Mouse (Mus musculus): ENCODE results near the gene Pitpnc1. TPM values are rescaled to one million over a fixed set of nuclear protein-coding genes. Genes with fewer than 3 reads are reported as not detected.
A peak's percentile ranks its signal among the peaks of the same experiment; 100 is the strongest.

The Pitpnc1 gene
- polyA plus RNA-seq, 1 experiment from 2014 or later = 20.8 TPM

DNA sequence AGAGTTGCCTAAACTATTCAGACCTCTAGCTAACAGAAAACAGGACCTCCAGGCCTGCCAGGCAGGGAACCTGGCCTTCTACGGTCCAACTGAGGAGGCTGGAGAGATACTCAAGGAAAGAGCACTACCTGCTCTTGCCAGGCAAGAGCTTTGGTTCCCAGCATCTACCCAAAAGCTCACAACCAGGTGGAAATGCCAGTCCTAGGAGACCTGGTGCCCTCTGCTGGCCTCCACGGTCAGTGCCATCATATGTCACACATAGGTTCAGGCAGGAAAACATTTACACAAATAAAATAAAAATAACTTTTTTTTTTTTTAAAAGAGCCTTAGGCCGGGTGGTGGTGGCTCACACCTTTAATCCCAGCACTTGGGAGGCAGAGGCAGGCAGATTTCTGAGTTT lies 8.0 kb downstream of the Pitpnc1 start:
- no peak overlapping the region for H3K27ac ChIP-seq (ENCODE audit: low read length)
- H3K9me3 ChIP-seq (replicated peaks; ENCODE audit: control insufficient read depth, low read length) = peaks cover 3% of the 10 kb centered on the region; the same call in 1 of the 2 replicates
- 0 out of 2 replicates have a peak, but pooled peaks cover 2% of the 10 kb centered on the region for H3K4me1 ChIP-seq (ENCODE audit: control insufficient read depth, insufficient read depth, low read length)
- H3K27me3 ChIP-seq (ENCODE audit: control insufficient read depth, insufficient read depth, low read length) = no peaks in the 10 kb centered on the region
- no peaks in the 10 kb centered on the region; the same call in 1 of the 2 replicates for H3K36me3 ChIP-seq (ENCODE audit: control insufficient read depth, insufficient read depth)
- WGBS = 94% methylated on average over 3 of the region's 3 CpGs
- no peak for ATAC-seq (replicated peaks; ENCODE audit: extremely low read depth, insufficient read depth, low FRiP score)
- H3K4me2 ChIP-seq (ENCODE audit: low read depth, low read length) = no peak overlapping the region
- no peak overlapping the region for H3K9ac ChIP-seq (ENCODE audit: low read length)
- no peak overlapping the region for H3K4me3 ChIP-seq (ENCODE audit: low read length)

DNA sequence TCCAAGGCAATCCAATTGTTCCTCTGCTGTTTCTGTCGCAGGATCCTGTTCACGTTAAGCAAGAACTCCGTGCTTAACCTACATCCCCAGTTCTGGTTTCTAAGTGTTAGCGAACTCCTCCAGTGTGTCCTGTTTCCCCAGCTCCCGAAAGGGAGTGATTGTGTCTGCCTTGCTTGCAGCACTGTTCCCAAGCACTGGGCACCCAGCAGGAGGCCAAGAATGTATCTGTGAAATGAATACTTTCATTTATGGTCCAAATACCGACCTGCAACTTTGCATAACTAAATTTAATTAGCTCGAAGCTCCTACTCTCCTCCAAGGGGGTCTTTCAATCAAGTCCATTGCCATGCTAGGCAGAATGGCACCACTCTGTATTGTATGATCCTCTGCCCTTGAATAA lies 10.7 kb downstream of the Pitpnc1 start:
- 88% methylated on average over 7 of the region's 7 CpGs for WGBS
- ATAC-seq (replicated peaks; ENCODE audit: extremely low read depth, insufficient read depth, low FRiP score) = no peak
- H3K9ac ChIP-seq (ENCODE audit: low read length) = no peak overlapping the region

DNA sequence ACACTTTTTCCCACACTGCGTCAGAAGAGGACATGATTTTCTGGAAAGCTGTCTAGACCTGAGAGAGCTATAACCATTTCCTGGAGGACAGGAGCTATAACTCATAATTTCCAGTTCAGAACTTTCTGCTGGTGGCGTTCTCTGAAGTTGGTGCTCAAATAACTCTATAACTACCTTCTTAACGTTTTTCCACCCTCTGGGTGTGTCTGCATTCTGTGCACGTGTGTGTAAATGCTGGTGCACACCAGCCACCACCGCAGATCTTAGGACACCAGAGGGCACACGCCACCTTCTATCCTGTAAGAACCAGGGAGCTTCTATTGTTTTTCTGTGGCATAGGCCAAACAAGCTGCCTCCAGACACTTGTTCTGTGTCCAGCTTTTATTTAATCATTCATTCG lies 11.5 kb downstream of the Pitpnc1 start:
- no peaks in the 10 kb centered on the region for H3K27me3 ChIP-seq (ENCODE audit: control insufficient read depth, insufficient read depth, low read length)
- H3K4me1 ChIP-seq (ENCODE audit: control insufficient read depth, insufficient read depth, low read length) = peaks cover 12% of the 10 kb centered on the region
- H3K9ac ChIP-seq (ENCODE audit: low read length) = no peak overlapping the region
- H3K4me3 ChIP-seq (ENCODE audit: low read length) = no peak overlapping the region
- H3K4me2 ChIP-seq (ENCODE audit: low read depth, low read length) = no peak overlapping the region
- peaks cover 3% of the 10 kb centered on the region; the same call in 1 of the 2 replicates for H3K9me3 ChIP-seq (replicated peaks; ENCODE audit: control insufficient read depth, low read length)
- 70% methylated on average over 7 of the region's 7 CpGs for WGBS
- no peak overlapping the region for H3K27ac ChIP-seq (ENCODE audit: low read length)
- no peak for ATAC-seq (replicated peaks; ENCODE audit: extremely low read depth, insufficient read depth, low FRiP score)
- no peaks in the 10 kb centered on the region; the same call in 1 of the 2 replicates for H3K36me3 ChIP-seq (ENCODE audit: control insufficient read depth, insufficient read depth)

More for the DNA sequence above, 10.7 kb downstream of the Pitpnc1 start:
- no peak overlapping the region for H3K4me2 ChIP-seq (ENCODE audit: low read depth, low read length)
- no peaks in the 10 kb centered on the region for H3K27me3 ChIP-seq (ENCODE audit: control insufficient read depth, insufficient read depth, low read length)
- H3K36me3 ChIP-seq (ENCODE audit: control insufficient read depth, insufficient read depth) = no peaks in the 10 kb centered on the region; the same call in 1 of the 2 replicates
- H3K4me3 ChIP-seq (ENCODE audit: low read length) = no peak overlapping the region
- H3K4me1 ChIP-seq (ENCODE audit: control insufficient read depth, insufficient read depth, low read length) = peaks cover 8% of the 10 kb centered on the region
- peaks cover 3% of the 10 kb centered on the region; the same call in 1 of the 2 replicates for H3K9me3 ChIP-seq (replicated peaks; ENCODE audit: control insufficient read depth, low read length)
- no peak overlapping the region for H3K27ac ChIP-seq (ENCODE audit: low read length)

DNA sequence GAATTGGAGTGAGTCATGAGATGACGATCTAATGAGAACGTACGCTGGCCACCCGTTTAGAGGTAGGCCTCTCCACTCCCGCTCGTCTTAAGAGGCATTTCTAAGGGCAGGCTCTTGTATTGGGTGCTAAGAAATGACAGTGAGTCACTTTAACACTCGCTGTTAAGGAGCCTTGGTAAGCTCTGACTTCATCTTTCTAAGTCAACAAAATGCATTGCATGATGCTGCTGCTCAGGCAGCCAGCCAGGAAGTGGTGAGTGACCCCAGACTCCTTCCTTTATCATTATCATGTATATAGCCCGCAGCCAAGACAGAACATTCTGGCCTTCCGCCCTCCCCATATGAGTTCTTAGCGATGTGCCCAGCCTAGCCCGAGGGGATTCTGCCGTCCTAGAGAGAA lies 12.2 kb downstream of the Pitpnc1 start:
- peaks cover 3% of the 10 kb centered on the region; the same call in 1 of the 2 replicates for H3K9me3 ChIP-seq (replicated peaks; ENCODE audit: control insufficient read depth, low read length)
- peaks cover 10% of the 10 kb centered on the region for H3K4me1 ChIP-seq (ENCODE audit: control insufficient read depth, insufficient read depth, low read length)
- no peaks in the 10 kb centered on the region for H3K27me3 ChIP-seq (ENCODE audit: control insufficient read depth, insufficient read depth, low read length)
- H3K27ac ChIP-seq (ENCODE audit: low read length) = no peak overlapping the region
- WGBS = 63% methylated on average over 12 of the region's 12 CpGs
- no peak for ATAC-seq (replicated peaks; ENCODE audit: extremely low read depth, insufficient read depth, low FRiP score)
- no peak overlapping the region for H3K4me2 ChIP-seq (ENCODE audit: low read depth, low read length)
- no peaks in the 10 kb centered on the region; the same call in none of the 2 replicates for H3K36me3 ChIP-seq (ENCODE audit: control insufficient read depth, insufficient read depth)
- no peak overlapping the region for H3K9ac ChIP-seq (ENCODE audit: low read length)
- H3K4me3 ChIP-seq (ENCODE audit: low read length) = no peak overlapping the region

DNA sequence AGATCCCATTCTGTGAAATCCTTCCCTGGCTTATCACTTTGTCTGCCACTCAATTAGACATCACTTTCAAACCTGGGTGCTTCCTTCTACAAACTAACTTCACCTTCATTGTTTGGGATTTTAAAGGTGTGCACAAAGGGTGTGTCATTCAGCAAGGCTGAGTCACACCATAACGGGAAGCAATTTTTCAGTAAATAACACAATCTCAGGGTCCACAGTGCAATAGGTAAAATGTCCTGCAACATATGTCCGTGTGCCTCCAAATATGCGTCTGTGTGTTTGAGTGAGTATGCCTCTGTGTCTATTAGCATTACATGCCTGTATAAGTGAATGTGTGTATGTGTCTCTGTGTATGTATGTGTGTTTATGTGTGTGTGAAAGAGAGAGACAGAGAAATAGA lies 13.2 kb downstream of the Pitpnc1 start:
- 90% methylated on average over 3 of the region's 3 CpGs for WGBS
- ATAC-seq (replicated peaks; ENCODE audit: extremely low read depth, insufficient read depth, low FRiP score) = no peak
- Histone ChIP-seq H3K4me2 (ENCODE audit: low read depth, low read length) (no peak overlapping the region), H3K27me3 (ENCODE audit: control insufficient read depth, insufficient read depth, low read length) (no peaks in the 10 kb centered on the region), H3K4me1 (ENCODE audit: control insufficient read depth, insufficient read depth, low read length) (peaks cover 9% of the 10 kb centered on the region), H3K4me3 (ENCODE audit: low read length) (no peak overlapping the region), H3K36me3 (ENCODE audit: control insufficient read depth, insufficient read depth) (no peaks in the 10 kb centered on the region; the same call in none of the 2 replicates), H3K27ac (ENCODE audit: low read length) (no peak overlapping the region), H3K9me3 (replicated peaks; ENCODE audit: control insufficient read depth, low read length) (peaks cover under 1% of the 10 kb centered on the region; the same call in 1 of the 2 replicates), H3K9ac (ENCODE audit: low read length) (no peak overlapping the region)

DNA sequence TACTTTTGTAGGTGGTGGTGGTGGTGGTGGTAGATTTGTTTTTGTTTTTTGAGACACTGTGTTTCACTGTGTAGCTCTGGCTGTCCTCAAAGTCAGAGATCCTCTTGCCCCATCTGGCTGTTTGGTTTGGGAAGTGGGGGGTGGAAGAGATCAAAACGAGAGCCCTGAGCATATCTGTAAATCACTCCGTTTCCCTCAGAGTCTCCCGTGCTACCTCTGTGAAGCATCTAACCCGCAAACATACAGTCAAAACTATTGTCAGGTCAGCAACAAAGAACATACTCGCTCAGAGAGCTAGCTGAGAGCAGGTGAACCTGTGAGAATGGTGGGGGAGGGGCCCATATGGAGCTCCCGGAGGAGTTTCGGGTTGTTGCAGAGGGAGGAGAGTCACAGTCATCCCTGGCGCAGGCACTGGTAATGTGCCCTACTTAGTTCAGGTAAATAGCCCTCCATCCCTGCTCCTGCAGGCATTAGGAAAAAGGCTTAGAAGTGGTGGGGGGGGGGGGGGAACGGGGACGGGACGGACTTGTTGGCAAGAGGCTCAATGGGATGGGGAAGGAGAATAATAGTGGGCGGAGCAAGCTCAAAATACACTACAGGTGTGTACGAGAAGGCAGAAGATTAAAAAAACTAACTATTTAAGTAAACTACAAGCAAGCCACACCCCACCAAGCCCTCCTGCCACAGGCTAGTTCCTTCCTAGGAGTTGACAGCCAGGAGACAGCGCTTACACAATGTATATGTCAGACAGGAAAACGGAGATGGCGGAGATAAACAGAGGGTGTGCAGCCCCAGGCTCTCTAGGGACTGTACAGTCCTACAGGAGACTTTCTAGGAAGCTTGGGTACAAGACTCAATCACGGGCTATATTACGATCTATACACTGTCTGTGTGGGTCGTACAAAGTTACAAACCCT lies 15.7 kb downstream of the Pitpnc1 start:
- WGBS = 51% methylated on average over 19 of the region's 19 CpGs
- no peak overlapping the region for H3K27ac ChIP-seq (ENCODE audit: low read length)
- no peaks in the 10 kb centered on the region for H3K9me3 ChIP-seq (replicated peaks; ENCODE audit: control insufficient read depth, low read length)
- H3K4me3 ChIP-seq (ENCODE audit: low read length) = no peak overlapping the region
- no peak overlapping the region for H3K9ac ChIP-seq (ENCODE audit: low read length)
- ATAC-seq (replicated peaks; ENCODE audit: extremely low read depth, insufficient read depth, low FRiP score) = no peak
- H3K4me1 ChIP-seq (ENCODE audit: control insufficient read depth, insufficient read depth, low read length) = peaks cover 28% of the 10 kb centered on the region
- H3K4me2 ChIP-seq (ENCODE audit: low read depth, low read length) = peak overlapping the region; percentile 6
- no peaks in the 10 kb centered on the region; the same call in 1 of the 2 replicates for H3K36me3 ChIP-seq (ENCODE audit: control insufficient read depth, insufficient read depth)
- no peaks in the 10 kb centered on the region for H3K27me3 ChIP-seq (ENCODE audit: control insufficient read depth, insufficient read depth, low read length)

DNA sequence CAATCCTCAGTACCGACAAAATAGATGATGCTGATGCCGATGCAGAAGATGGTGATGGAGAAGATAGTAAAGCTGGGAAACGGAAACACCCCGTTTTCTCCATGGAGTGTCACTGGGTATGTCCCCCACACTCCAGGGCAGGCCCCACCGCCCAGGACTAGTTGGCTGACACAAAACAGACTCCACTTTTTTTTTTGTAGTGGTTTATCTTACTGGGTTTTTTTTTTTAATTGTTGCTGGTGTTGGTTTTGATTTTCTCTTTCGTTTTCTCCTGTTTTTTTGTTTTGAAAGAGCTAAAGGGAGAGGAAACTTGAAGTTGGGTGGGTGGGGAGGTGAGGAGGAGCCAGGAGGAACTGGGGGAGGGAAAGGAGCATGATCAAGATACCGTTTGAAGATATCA lies 18.4 kb downstream of the Pitpnc1 start:
- H3K4me3 ChIP-seq (ENCODE audit: low read length) = no peak overlapping the region
- H3K9ac ChIP-seq (ENCODE audit: low read length) = no peak overlapping the region
- ATAC-seq (replicated peaks; ENCODE audit: extremely low read depth, insufficient read depth, low FRiP score) = no peak
- H3K4me2 ChIP-seq (ENCODE audit: low read depth, low read length) = no peak overlapping the region
- H3K27ac ChIP-seq (ENCODE audit: low read length) = no peak overlapping the region
- no peaks in the 10 kb centered on the region for H3K9me3 ChIP-seq (replicated peaks; ENCODE audit: control insufficient read depth, low read length)
- 85% methylated on average over 7 of the region's 7 CpGs for WGBS
- H3K36me3 ChIP-seq (ENCODE audit: control insufficient read depth, insufficient read depth) = no peaks in the 10 kb centered on the region; the same call in 1 of the 2 replicates
- H3K27me3 ChIP-seq (ENCODE audit: control insufficient read depth, insufficient read depth, low read length) = no peaks in the 10 kb centered on the region
- H3K4me1 ChIP-seq (ENCODE audit: control insufficient read depth, insufficient read depth, low read length) = peaks cover 42% of the 10 kb centered on the region

DNA sequence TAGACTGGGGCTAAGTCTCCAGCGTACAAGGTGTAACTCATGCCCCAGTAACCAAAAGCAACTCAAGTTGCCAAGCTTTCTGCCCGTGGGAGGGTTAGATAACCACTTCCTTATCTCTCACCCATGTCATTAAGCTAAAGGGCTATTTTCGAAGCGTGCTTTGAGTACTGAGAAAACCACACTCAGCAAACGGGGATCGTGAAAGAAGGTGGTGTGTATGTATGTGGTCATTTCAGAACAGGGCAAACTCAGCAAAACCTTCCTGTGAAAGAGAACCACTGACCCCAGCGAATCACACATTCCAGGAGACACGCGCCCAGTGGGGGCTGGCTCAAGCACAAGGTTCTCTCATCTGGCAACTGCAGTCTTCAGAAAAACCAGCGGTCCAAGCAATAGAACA lies 19.4 kb downstream of the Pitpnc1 start:
- Histone ChIP-seq H3K9me3 (replicated peaks; ENCODE audit: control insufficient read depth, low read length) (no peaks in the 10 kb centered on the region), H3K4me3 (ENCODE audit: low read length) (no peak overlapping the region), H3K4me2 (ENCODE audit: low read depth, low read length) (peak overlapping the region; percentile 27), H3K27ac (ENCODE audit: low read length) (peak overlapping the region; percentile 9), H3K9ac (ENCODE audit: low read length) (no peak overlapping the region), H3K27me3 (ENCODE audit: control insufficient read depth, insufficient read depth, low read length) (no peaks in the 10 kb centered on the region), H3K36me3 (ENCODE audit: control insufficient read depth, insufficient read depth) (no peaks in the 10 kb centered on the region; the same call in 1 of the 2 replicates), H3K4me1 (ENCODE audit: control insufficient read depth, insufficient read depth, low read length) (peaks cover 46% of the 10 kb centered on the region)
- ATAC-seq (replicated peaks; ENCODE audit: extremely low read depth, insufficient read depth, low FRiP score) = peak; percentile 46; the same call in 1 of the 2 replicates
- WGBS = 20% methylated on average over 10 of the region's 10 CpGs

DNA sequence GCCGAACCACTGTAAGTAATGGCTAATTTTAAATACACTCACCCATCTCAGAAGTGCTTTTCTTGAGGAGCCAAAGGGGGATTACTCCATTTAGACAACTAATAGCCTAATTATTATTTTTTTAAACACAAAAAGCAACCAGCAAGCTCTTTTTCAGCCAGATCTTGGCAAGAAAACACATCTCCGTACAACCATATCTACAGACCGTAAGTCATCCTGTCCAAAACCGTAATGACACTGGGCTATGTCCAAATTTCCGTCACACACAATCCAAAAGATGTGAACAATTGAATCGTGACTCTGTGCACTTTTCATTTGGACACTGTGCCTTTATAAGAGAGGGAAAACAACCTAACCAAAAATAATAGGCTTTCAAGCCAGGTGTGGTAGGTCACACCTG lies 20.4 kb downstream of the Pitpnc1 start:
- H3K27ac ChIP-seq (ENCODE audit: low read length) = no peak overlapping the region
- H3K4me2 ChIP-seq (ENCODE audit: low read depth, low read length) = no peak overlapping the region
- H3K27me3 ChIP-seq (ENCODE audit: control insufficient read depth, insufficient read depth, low read length) = no peaks in the 10 kb centered on the region
- peaks cover 47% of the 10 kb centered on the region for H3K4me1 ChIP-seq (ENCODE audit: control insufficient read depth, insufficient read depth, low read length)
- H3K36me3 ChIP-seq (ENCODE audit: control insufficient read depth, insufficient read depth) = no peaks in the 10 kb centered on the region; the same call in 1 of the 2 replicates
- no peak for ATAC-seq (replicated peaks; ENCODE audit: extremely low read depth, insufficient read depth, low FRiP score)
- no peak overlapping the region for H3K4me3 ChIP-seq (ENCODE audit: low read length)
- 48% methylated on average over 6 of the region's 6 CpGs for WGBS
- H3K9ac ChIP-seq (ENCODE audit: low read length) = no peak overlapping the region
- H3K9me3 ChIP-seq (replicated peaks; ENCODE audit: control insufficient read depth, low read length) = no peaks in the 10 kb centered on the region

Measured in heart, embryonic 16.5 days (tissue).